Mouse (Mus musculus): ENCODE results near the gene Gm10563.
"Not testable (repeated sequence)": the region's sequence is repeated elsewhere in the genome, so short reads cannot be mapped to it uniquely, and the experiment has no call there.

Gm10563 gene

GRCm38 (mm10) chr4:155645308-155645707 lies at the start of gene Gm10563:
Gene Gm10563, minus strand, starts transcription at chr4:155645408.
- DNase-seq (ENCODE audit: low spot score) = not testable (repeated sequence)

GRCm38 (mm10) chr4:155694482-155695401 lies 49.5 kb upstream of the Gm10563 start:
- peak; percentile 61 for DNase-seq (ENCODE audit: low spot score)

- DNase-seq (ENCODE audit: low spot score) = peak; percentile 74
Measured at GRCm38 (mm10) chr4:155694111-155694481, 48.9 kb upstream of the Gm10563 start, which contains the start of gene Fndc10. Gene Fndc10, plus strand, starts transcription at chr4:155694342.

- no peak for DNase-seq (ENCODE audit: low spot score)
Measured at GRCm38 (mm10) chr4:155692421-155692820, 47.2 kb upstream of the Gm10563 start.

- no peak for DNase-seq (ENCODE audit: low spot score)
Measured at GRCm38 (mm10) chr4:155690571-155691375, 45.6 kb upstream of the Gm10563 start.

GRCm38 (mm10) chr4:155687764-155688163 lies 42.6 kb upstream of the Gm10563 start:
- DNase-seq (ENCODE audit: low spot score) = not testable (repeated sequence)

- not testable (repeated sequence) for DNase-seq (ENCODE audit: low spot score)
Measured at GRCm38 (mm10) chr4:155683670-155684277, 38.6 kb upstream of the Gm10563 start.

- DNase-seq (ENCODE audit: low spot score) = no peak
Measured at GRCm38 (mm10) chr4:155675991-155676390, 30.8 kb upstream of the Gm10563 start.

GRCm38 (mm10) chr4:155672082-155672481 lies 26.9 kb upstream of the Gm10563 start:
- DNase-seq (ENCODE audit: low spot score) = no peak

GRCm38 (mm10) chr4:155670236-155670635 lies 25.0 kb upstream of the Gm10563 start:
- not testable (repeated sequence) for DNase-seq (ENCODE audit: low spot score)

- no peak for DNase-seq (ENCODE audit: low spot score)
Measured at GRCm38 (mm10) chr4:155669598-155670075, 24.4 kb upstream of the Gm10563 start.

GRCm38 (mm10) chr4:155668689-155669597 lies 23.7 kb upstream of the Gm10563 start, which contains the start of gene Mib2:
Gene Mib2, minus strand, starts transcription at chr4:155669198.
- DNase-seq (ENCODE audit: low spot score) = peak; percentile 97

GRCm38 (mm10) chr4:155666903-155667302 lies 21.7 kb upstream of the Gm10563 start:
- DNase-seq (ENCODE audit: low spot score) = no peak

GRCm38 (mm10) chr4:155660641-155661040 lies 15.4 kb upstream of the Gm10563 start:
- DNase-seq (ENCODE audit: low spot score) = no peak

- DNase-seq (ENCODE audit: low spot score) = no peak
Measured at GRCm38 (mm10) chr4:155658961-155659360, 13.8 kb upstream of the Gm10563 start.

- DNase-seq (ENCODE audit: low spot score) = no peak
Measured at GRCm38 (mm10) chr4:155656214-155656751, 11.1 kb upstream of the Gm10563 start.

- peak; percentile 65 for DNase-seq (ENCODE audit: low spot score)
Measured at GRCm38 (mm10) chr4:155654456-155655298, 9.5 kb upstream of the Gm10563 start.

GRCm38 (mm10) chr4:155654183-155654455 lies 8.9 kb upstream of the Gm10563 start:
- DNase-seq (ENCODE audit: low spot score) = no peak

- DNase-seq (ENCODE audit: low spot score) = peak; percentile 67
Measured at GRCm38 (mm10) chr4:155653451-155654182, 8.4 kb upstream of the Gm10563 start.
